ENCODE assay signal across 25 mouse cellular contexts in genomic region chr9:123115566-123115965, GRCm38 (mm10). TPM values are rescaled to one million over a fixed set of nuclear protein-coding genes. Genes with fewer than 3 reads are reported as not detected.
DNase-seq lines count a peak whose midpoint lies in the region; ATAC-seq and TF ChIP-seq lines count a peak whose summit lies in the region.
"Had no signal": no experiment of that assay in that cellular context is flagged by ENCODE, and none has a peak within 500 bp of the region (broad histone marks: within the 10 kb centered on the region; RNA-seq: fewer than 3 reads in every experiment).

No protein-coding gene starts in this region.

- H3K27ac ChIP-seq in heart, embryonic 12.5 days (ENCODE audit: poor library complexity, severe bottlenecking), result no peak overlapping the region
- H3K27ac ChIP-seq in kidney, embryonic 15.5 days, result no peak overlapping the region
- H3K27ac ChIP-seq in liver, embryonic 13.5 days, result no peak overlapping the region
- H3K27ac ChIP-seq in liver, postnatal 0 days (ENCODE audit: low read depth), result no peak overlapping the region
- H3K27ac ChIP-seq in small intestine, adult 2 months (ENCODE audit: insufficient read depth, low read depth, low read length), result peak overlapping the region; percentile 39; the same call in 1 of the 2 replicates
- H3K27ac ChIP-seq: forebrain, embryonic 10.5 days; forebrain, embryonic 15.5 days; heart, adult 2 months; heart, embryonic 10.5 days; hindbrain, embryonic 12.5 days; hindbrain, embryonic 15.5 days had no signal

- H3K27me3 ChIP-seq in heart, embryonic 12.5 days (replicated peaks), result no peaks in the 10 kb centered on the region
- H3K27me3 ChIP-seq in kidney, embryonic 15.5 days, result no peaks in the 10 kb centered on the region
- H3K27me3 ChIP-seq in liver, embryonic 13.5 days, result no peaks in the 10 kb centered on the region
- H3K27me3 ChIP-seq in liver, postnatal 0 days (ENCODE audit: insufficient read depth, low read length), result no peaks in the 10 kb centered on the region
- H3K27me3 ChIP-seq in small intestine, adult 2 months (ENCODE audit: control insufficient read depth, insufficient read depth, low read length), result no peaks in the 10 kb centered on the region
- H3K27me3 ChIP-seq: CH12.LX; forebrain, embryonic 15.5 days; hindbrain, embryonic 12.5 days; hindbrain, embryonic 15.5 days; Patski had no signal

- no peak for TF ChIP-seq EP300 in liver, postnatal 0 days (IDR thresholded peaks at IDR 0.05; ENCODE audit: low read depth)

- no peak for TF ChIP-seq CTCF in liver, postnatal 0 days (IDR thresholded peaks at IDR 0.05; ENCODE audit: low read depth)
- TF ChIP-seq CTCF in small intestine, adult 2 months (IDR thresholded peaks at IDR 0.05; ENCODE audit: extremely low read depth, insufficient read length, insufficient replicate concordance, low read depth, low read length), result no peak

- DNase-seq in heart, adult 11 months, result peak; percentile 28
- peak; percentile 17 for DNase-seq in kidney, postnatal 14 days
- DNase-seq in liver, embryonic 13.5 days, result no peak
- no peak for DNase-seq in liver, postnatal 0 days
- DNase-seq: adrenal gland, adult 2 months; adrenal gland, postnatal 14 days; B cell, adult 2 months; cerebellum, adult 18-20 months; cerebellum, adult 9-10 months; cerebellum, postnatal 14 days; gastrocnemius, postnatal 25 days; heart, adult 2 months had no signal

- H3K4me2 ChIP-seq in heart, embryonic 12.5 days, result no peak overlapping the region
- H3K4me2 ChIP-seq in kidney, embryonic 15.5 days, result no peak overlapping the region
- no peak overlapping the region for H3K4me2 ChIP-seq in liver, embryonic 13.5 days
- H3K4me2 ChIP-seq in liver, postnatal 0 days (ENCODE audit: low read depth, low read length), result no peak overlapping the region
- H3K4me2 ChIP-seq: forebrain, embryonic 15.5 days; hindbrain, embryonic 12.5 days; hindbrain, embryonic 15.5 days had no signal

- no peak overlapping the region for H3K9ac ChIP-seq in heart, embryonic 12.5 days
- H3K9ac ChIP-seq in kidney, embryonic 15.5 days, result no peak overlapping the region
- H3K9ac ChIP-seq in liver, embryonic 13.5 days, result peak overlapping the region; percentile 33; the same call in 1 of the 2 replicates
- H3K9ac ChIP-seq in liver, postnatal 0 days (replicated peaks), result no peak overlapping the region
- H3K9ac ChIP-seq: forebrain, embryonic 15.5 days; hindbrain, embryonic 12.5 days; hindbrain, embryonic 15.5 days had no signal

- H3K4me3 ChIP-seq in heart, embryonic 12.5 days, result no peak overlapping the region
- no peak overlapping the region for H3K4me3 ChIP-seq in kidney, embryonic 15.5 days (replicated peaks)
- H3K4me3 ChIP-seq in liver, embryonic 13.5 days (replicated peaks), result no peak overlapping the region
- no peak overlapping the region for H3K4me3 ChIP-seq in liver, postnatal 0 days (ENCODE audit: low read depth, low read length)
- H3K4me3 ChIP-seq in small intestine, adult 2 months (ENCODE audit: low read depth, low read length), result no peak overlapping the region
- H3K4me3 ChIP-seq: forebrain, embryonic 10.5 days; forebrain, embryonic 15.5 days; heart, adult 2 months; heart, embryonic 10.5 days; hindbrain, embryonic 12.5 days; hindbrain, embryonic 15.5 days had no signal

- peaks cover 35% of the 10 kb centered on the region for H3K36me3 ChIP-seq in heart, embryonic 12.5 days
- H3K36me3 ChIP-seq in kidney, embryonic 15.5 days, result peaks cover 50% of the 10 kb centered on the region
- peaks cover 47% of the 10 kb centered on the region for H3K36me3 ChIP-seq in liver, embryonic 13.5 days
- peaks cover 18% of the 10 kb centered on the region for H3K36me3 ChIP-seq in liver, postnatal 0 days (replicated peaks; ENCODE audit: insufficient read depth, low read length)
- H3K36me3 ChIP-seq in small intestine, adult 2 months (ENCODE audit: control insufficient read depth, insufficient read depth, low read length), result peaks cover 15% of the 10 kb centered on the region

- H3K4me1 ChIP-seq in heart, embryonic 12.5 days (replicated peaks), result peaks cover 20% of the 10 kb centered on the region
- H3K4me1 ChIP-seq in kidney, embryonic 15.5 days, result peaks cover 20% of the 10 kb centered on the region
- H3K4me1 ChIP-seq in liver, embryonic 13.5 days (replicated peaks), result peaks cover 43% of the 10 kb centered on the region
- H3K4me1 ChIP-seq in liver, postnatal 0 days (ENCODE audit: insufficient read depth), result peaks cover 23% of the 10 kb centered on the region
- H3K4me1 ChIP-seq in small intestine, adult 2 months (ENCODE audit: control insufficient read depth, insufficient read depth, insufficient read length, low read length), result peaks cover 5% of the 10 kb centered on the region; the same call in 1 of the 2 replicates

- no peak for TF ChIP-seq POLR2A in small intestine, adult 2 months (IDR thresholded peaks at IDR 0.05; ENCODE audit: low read depth, low read length)

- no peaks in the 10 kb centered on the region for H3K9me3 ChIP-seq in heart, embryonic 12.5 days (replicated peaks)
- no peaks in the 10 kb centered on the region for H3K9me3 ChIP-seq in kidney, embryonic 15.5 days (replicated peaks)
- H3K9me3 ChIP-seq in liver, embryonic 13.5 days (replicated peaks), result no peaks in the 10 kb centered on the region
- H3K9me3 ChIP-seq in liver, postnatal 0 days (ENCODE audit: low read length), result no peaks in the 10 kb centered on the region
- H3K9me3 ChIP-seq: forebrain, embryonic 10.5 days; forebrain, embryonic 15.5 days; G1E; heart, embryonic 10.5 days; hindbrain, embryonic 12.5 days; hindbrain, embryonic 15.5 days had no signal

- whole genome bisulfite sequencing in heart, embryonic 12.5 days, result 86% methylated on average over 1 of the region's 1 CpGs
- WGBS in kidney, embryonic 15.5 days, result 91% methylated on average over 1 of the region's 1 CpGs
- WGBS in liver, embryonic 13.5 days (ENCODE audit: insufficient replicate concordance), result 83% methylated on average over 1 of the region's 1 CpGs
- WGBS in liver, postnatal 0 days (ENCODE audit: insufficient replicate concordance), result 88% methylated on average over 1 of the region's 1 CpGs
- WGBS in small intestine, adult 2 months, result 82% methylated on average over 1 of the region's 1 CpGs

- no peak for ATAC-seq in heart, embryonic 12.5 days (ENCODE audit: insufficient number of reproducible peaks, low FRiP score)
- no peak for ATAC-seq in kidney, embryonic 15.5 days (replicated peaks; ENCODE audit: low FRiP score)
- no peak for ATAC-seq in liver, embryonic 13.5 days (ENCODE audit: low read depth)
- no peak for ATAC-seq in liver, postnatal 0 days
- ATAC-seq: forebrain, embryonic 15.5 days; Patski had no signal

RNA-seq across cellular contexts. Expression of gene Exosc7, which starts 2.6 kb away (rescaled TPM):
- 69.6 and 71.3 TPM in 2 replicates for polyA plus RNA-seq in heart, embryonic 12.5 days (2016; fragmentation: Nextera tagmentation; extraction: Ambion mirVana)
- 125 and 133 TPM in 2 replicates for polyA plus RNA-seq in kidney, embryonic 15.5 days (2015; fragmentation: Nextera tagmentation; extraction: Ambion mirVana)
- polyA plus RNA-seq in liver, embryonic 13.5 days (2015; fragmentation: Nextera tagmentation; extraction: Ambion mirVana), result 109 and 118 TPM in 2 replicates
- polyA plus RNA-seq in liver, postnatal 0 days (2015; fragmentation: Nextera tagmentation; extraction: Ambion mirVana), result 48.8 and 52.1 TPM in 2 replicates
- polyA plus RNA-seq in small intestine, adult 2 months (2012; rRNA removed), result 8.6 and 14.6 TPM in 2 replicates

RNA-seq across cellular contexts. Expression of gene Zdhhc3, which starts 2.6 kb away (rescaled TPM):
- polyA plus RNA-seq in heart, embryonic 12.5 days (2016; fragmentation: Nextera tagmentation; extraction: Ambion mirVana), result 62.2 and 64.5 TPM in 2 replicates
- polyA plus RNA-seq in kidney, embryonic 15.5 days (2015; fragmentation: Nextera tagmentation; extraction: Ambion mirVana), result 73.2 and 75.9 TPM in 2 replicates
- polyA plus RNA-seq in liver, embryonic 13.5 days (2015; fragmentation: Nextera tagmentation; extraction: Ambion mirVana), result 37.9 and 43.3 TPM in 2 replicates
- polyA plus RNA-seq in liver, postnatal 0 days (2015; fragmentation: Nextera tagmentation; extraction: Ambion mirVana), result 17.8 and 19.1 TPM in 2 replicates
- polyA plus RNA-seq in small intestine, adult 2 months (2012; rRNA removed), result 123 and 320 TPM in 2 replicates

RNA-seq across cellular contexts. Expression of gene Clec3b, which starts 35.2 kb away (rescaled TPM):
- not detected in 2 replicates for polyA plus RNA-seq in heart, embryonic 12.5 days (2016; fragmentation: Nextera tagmentation; extraction: Ambion mirVana)
- polyA plus RNA-seq in kidney, embryonic 15.5 days (2015; fragmentation: Nextera tagmentation; extraction: Ambion mirVana), result 0.72 and 1.6 TPM in 2 replicates
- polyA plus RNA-seq in liver, embryonic 13.5 days (2015; fragmentation: Nextera tagmentation; extraction: Ambion mirVana), result 0.10 TPM in 1 of 2 replicates, not detected in the other
- 0.28 TPM in 1 of 2 replicates, not detected in the other for polyA plus RNA-seq in liver, postnatal 0 days (2015; fragmentation: Nextera tagmentation; extraction: Ambion mirVana)
- polyA plus RNA-seq in small intestine, adult 2 months (2012; rRNA removed), result 34.7 and 37.4 TPM in 2 replicates
- polyA plus RNA-seq: embryonic facial prominence, embryonic 11.5 days; forebrain, embryonic 10.5 days; G1E; heart, embryonic 10.5 days; heart, embryonic 14.5 days; Patski had no signal

Comparison
In these comparisons a context has a peak if more than half of its experiments do, and no peak if none do; other contexts are left out.
1. DNase-seq: peak in heart, adult 11 months (single experiment) and kidney, postnatal 14 days (single experiment); none in liver, embryonic 13.5 days (single experiment) and liver, postnatal 0 days (single experiment).
2. RNA of gene Clec3b, which starts 35.2 kb away (polyA plus RNA-seq): 34.7 to 37.4 TPM in small intestine, adult 2 months; 0.72 to 1.6 TPM in kidney, embryonic 15.5 days, 0.10 TPM in liver, embryonic 13.5 days, not detected in heart, embryonic 12.5 days and 0.28 TPM in liver, postnatal 0 days; every median in the first group is over 10 times any median in the second.